Mouse (Mus musculus): ENCODE data around the gene Dolk.

Gene Dolk

DNA sequence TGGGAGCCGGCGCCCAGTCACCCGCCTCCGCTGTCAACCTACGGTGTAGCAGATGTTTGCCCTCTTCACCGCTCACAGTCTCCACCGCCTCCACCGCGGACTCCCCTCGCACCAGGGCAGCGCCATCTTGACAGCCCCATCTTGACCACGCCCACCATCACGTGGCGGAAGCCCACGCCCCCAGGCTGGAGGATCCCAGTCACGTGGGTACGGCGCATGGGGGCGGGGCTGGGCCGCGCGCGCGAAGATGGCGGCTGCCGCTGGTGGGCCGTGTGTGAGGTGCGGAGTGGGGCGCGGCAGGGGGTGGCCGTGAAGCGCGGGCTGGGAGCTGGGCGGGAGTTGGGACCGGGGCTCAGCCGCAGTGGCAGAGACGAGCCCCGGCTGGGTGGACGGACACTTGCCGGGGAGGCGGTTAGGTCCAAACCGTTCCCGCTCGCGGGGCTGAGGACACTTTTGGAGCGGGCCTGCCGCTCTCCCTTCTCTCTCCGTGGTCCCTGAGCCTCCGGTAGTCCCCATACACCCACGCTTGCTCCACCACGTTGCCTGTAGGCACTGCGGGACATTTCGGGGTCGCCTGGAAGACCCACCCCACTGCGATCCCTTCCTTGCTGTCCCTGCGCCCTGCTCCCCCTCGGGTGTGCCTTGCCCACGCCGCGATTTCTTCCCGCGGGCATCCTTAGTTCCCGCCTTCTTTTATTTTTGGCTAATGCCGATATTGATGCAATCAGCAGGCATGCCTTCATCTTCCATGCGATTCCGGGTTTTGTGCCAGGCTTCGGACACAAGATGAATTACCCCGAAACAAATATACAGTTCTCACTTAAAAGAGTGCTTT, at the start of gene Dolk, which contains the start of gene Nup188:
Dolk (minus strand) TSS at position 143 of the 835 bp plus-strand sequence.
Nup188 (plus strand) TSS at position 206 of the 835 bp plus-strand sequence.
- DNase-seq (ENCODE audit: low spot score) = peak; percentile 98

- DNase-seq (ENCODE audit: low spot score) = no peak
Measured at GRCm38 (mm10) chr2:30335324-30335723, 49.2 kb upstream of the Dolk start.

DNA sequence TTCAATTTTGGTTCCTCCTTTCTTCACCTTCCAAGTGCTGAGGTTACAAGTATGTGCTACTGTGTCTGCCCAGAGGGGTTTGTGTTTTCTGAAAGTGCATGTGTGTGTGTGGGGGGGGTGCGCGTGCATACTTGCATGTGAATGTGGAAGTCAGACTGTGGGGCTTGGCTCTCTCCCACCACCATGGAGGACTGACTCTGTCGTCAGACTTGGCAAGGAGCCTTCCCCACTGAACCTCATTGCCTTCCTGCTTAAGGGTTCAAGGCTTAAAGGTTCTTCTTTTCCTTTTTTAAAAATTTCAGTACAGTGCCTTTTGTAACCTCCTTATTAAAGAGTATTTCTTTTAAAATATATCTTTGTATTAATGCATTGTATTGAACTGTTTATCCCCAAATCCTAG, 42.7 kb upstream of the Dolk start:
- DNase-seq (ENCODE audit: low spot score) = no peak

- DNase-seq (ENCODE audit: low spot score) = no peak
Measured at GRCm38 (mm10) chr2:30327276-30327675, 41.1 kb upstream of the Dolk start.

DNA sequence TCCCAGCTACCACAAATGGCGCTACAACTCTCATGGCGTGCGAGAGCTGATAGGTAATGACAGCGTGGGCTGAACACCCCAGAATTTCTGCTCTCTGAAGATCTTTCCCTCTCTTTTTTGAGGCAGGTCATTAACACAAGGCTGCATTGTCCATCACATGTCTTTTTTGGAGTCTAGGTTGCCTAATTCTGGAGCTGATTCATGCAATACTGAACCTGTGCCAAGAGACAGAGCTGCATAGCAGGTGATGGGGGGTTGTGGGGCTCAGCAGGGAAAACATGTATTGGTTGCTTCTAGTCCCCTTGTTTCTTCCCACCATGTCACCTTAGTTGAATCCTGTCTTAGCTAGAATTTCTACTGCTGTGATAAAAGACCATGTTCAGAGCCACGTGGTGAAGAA, 39.2 kb upstream of the Dolk start:
- DNase-seq (ENCODE audit: low spot score) = no peak

- DNase-seq (ENCODE audit: low spot score) = no peak
Measured at GRCm38 (mm10) chr2:30323111-30323510, 37.0 kb upstream of the Dolk start.

GRCm38 (mm10) chr2:30319260-30319659, 33.1 kb upstream of the Dolk start:
- no peak for DNase-seq (ENCODE audit: low spot score)

GRCm38 (mm10) chr2:30316955-30317354, 30.8 kb upstream of the Dolk start:
- DNase-seq (ENCODE audit: low spot score) = no peak

DNA sequence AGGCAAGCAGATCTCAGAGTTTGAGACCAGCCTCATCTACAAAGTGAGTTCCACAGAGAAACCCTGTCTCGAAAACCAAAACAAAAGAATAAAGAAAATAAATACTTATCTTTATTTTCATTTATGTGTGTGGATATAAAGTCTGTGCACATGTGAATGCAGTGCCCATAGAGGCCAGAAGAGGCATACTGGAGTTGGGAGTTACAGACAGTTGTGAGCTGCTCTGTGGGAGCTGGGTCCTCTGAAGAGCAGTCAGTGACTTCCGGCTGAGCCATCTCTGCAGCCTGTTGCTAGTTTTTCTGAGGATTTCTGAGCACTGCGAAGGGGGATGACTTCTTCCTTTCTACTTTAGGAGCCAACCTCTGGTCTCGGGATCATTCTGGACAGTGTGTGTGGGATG, 30.0 kb upstream of the Dolk start:
- DNase-seq (ENCODE audit: low spot score) = no peak

GRCm38 (mm10) chr2:30311481-30311880, 25.3 kb upstream of the Dolk start:
- DNase-seq (ENCODE audit: low spot score) = no peak

GRCm38 (mm10) chr2:30309351-30309750, 23.2 kb upstream of the Dolk start:
- DNase-seq (ENCODE audit: low spot score) = no peak

DNA sequence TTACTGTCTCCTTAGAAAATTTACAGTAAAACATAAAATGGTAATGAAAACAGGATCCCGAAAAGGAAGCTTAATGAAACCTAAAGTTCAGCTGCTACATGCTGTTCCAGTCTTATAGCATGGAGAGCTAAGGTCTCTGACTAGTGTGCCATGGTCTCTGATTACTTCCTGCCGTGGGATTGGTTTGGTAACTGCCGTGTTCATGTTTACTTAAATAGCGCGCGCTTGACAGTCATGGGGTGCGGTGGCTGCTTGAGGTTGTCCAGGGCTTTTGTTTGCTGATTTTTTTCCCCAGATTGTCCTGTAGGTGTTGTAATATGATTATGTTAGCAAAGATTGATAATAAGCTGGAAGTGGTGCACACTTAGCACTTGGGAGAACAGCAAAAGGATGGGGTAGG, 20.0 kb upstream of the Dolk start:
- no peak for DNase-seq (ENCODE audit: low spot score)

GRCm38 (mm10) chr2:30299966-30300365, 13.8 kb upstream of the Dolk start:
- DNase-seq (ENCODE audit: low spot score) = no peak

DNA sequence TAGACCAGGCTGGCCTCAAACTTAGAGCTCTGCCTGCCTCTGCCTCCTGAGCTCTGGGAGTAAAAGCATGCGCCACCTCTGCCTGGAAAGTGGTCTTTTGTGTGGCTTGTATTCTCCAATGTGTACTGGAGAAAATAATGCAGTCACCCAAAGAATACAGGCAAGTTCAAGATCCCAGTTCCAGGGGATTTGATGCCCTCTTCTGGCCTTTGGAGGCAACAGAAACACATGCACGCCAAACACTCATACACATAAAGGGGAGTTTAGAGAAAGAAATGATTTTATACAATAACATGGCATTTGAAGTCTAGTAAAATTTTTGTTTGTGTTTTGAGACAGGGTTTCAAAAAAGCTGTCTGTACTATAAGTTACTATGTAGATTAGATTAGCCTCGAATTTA, 13.4 kb upstream of the Dolk start:
- no peak for DNase-seq (ENCODE audit: low spot score)

- peak; percentile 9 for DNase-seq (ENCODE audit: low spot score)
Measured at GRCm38 (mm10) chr2:30287027-30287373, 866 bp upstream of the Dolk start.

DNA sequence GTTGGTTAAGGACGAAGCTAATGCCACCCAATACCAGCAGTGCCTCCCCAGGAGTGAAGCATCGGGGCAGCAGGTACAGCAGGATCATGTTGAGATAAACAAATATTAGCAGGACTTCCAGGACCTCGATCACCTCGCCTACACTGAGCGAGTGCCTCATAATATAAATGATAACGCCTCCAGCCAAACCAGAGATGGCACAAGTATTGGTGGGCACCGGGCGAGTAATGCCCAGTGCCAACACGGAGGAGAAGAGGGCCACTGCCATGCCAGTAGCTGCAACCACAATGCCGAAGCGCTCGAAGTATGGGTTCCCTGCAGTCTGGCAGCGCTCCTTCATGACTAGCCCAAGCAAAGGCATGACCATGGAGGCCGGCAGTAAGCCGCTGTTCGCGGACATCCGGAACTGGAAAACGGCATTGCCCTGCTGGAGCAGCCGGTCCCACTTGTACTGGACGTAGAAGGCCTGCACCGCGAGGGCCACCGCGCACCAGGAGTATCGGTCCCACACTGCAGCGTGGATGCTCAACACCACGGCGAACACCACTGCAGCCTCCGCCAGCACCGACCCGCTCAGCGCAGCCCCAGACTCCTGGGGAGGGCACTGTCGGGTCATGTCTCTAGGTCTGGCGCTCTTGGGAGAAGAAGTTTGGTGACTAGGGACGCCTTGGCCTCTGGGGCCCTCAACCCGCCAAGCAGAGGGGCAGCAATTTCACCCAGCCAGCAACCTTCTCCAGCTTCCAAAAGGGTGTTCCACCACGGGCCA, 535 bp downstream of the Dolk start:
- DNase-seq (ENCODE audit: low spot score) = no peak

DNA sequence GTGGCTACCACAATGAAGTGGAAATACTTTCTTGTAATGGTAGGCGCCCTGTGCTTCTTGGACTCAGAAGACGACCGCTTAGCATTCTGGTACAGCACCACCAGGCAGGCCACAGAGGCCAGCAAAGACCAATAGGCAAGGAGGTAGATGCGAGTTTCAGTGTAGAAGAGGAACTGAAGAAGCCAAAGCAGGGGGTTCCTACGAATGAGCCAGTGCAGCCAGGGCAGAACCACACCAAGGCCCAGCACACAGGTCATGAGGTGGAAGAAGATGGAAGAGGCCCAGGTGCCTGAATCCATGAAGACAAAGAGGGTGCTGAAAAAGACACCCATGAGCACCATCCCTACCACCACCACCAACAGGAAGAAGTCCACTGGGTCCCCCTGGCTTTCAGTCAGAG, 1.1 kb downstream of the Dolk start:
- no peak for DNase-seq (ENCODE audit: low spot score)

- no peak for DNase-seq (ENCODE audit: low spot score)
Measured at GRCm38 (mm10) chr2:30283193-30283592, 2.9 kb downstream of the Dolk start.

DNA sequence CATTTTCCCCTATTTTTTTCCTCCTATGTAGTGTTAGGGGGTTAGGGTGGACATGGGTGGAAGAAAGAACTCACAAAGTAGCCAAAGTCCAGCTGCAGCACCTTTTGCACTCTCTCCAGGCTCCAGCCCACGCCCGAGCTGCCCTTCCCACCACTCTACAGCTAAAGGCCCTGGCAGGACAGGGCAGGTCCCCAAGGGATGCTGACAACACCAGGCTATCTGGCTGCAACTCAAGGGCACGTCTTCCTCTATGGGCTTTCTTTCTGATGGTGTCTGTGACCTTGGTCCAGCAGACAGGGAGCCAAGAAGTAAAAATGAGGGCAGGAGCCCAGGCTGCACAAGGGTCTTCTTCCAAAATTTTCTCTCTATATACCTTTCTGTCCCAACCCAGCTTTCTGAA, 4.5 kb downstream of the Dolk start:
- no peak for DNase-seq (ENCODE audit: low spot score)

GRCm38 (mm10) chr2:30280743-30281142, 5.4 kb downstream of the Dolk start, which contains the start of gene Gm28038:
TSS of gene Gm28038 (plus strand) at chr2:30281043.
- DNase-seq (ENCODE audit: low spot score) = no peak

- DNase-seq (ENCODE audit: low spot score) = peak; percentile 44
Measured at GRCm38 (mm10) chr2:30270134-30270533, 16.0 kb downstream of the Dolk start.

DNA sequence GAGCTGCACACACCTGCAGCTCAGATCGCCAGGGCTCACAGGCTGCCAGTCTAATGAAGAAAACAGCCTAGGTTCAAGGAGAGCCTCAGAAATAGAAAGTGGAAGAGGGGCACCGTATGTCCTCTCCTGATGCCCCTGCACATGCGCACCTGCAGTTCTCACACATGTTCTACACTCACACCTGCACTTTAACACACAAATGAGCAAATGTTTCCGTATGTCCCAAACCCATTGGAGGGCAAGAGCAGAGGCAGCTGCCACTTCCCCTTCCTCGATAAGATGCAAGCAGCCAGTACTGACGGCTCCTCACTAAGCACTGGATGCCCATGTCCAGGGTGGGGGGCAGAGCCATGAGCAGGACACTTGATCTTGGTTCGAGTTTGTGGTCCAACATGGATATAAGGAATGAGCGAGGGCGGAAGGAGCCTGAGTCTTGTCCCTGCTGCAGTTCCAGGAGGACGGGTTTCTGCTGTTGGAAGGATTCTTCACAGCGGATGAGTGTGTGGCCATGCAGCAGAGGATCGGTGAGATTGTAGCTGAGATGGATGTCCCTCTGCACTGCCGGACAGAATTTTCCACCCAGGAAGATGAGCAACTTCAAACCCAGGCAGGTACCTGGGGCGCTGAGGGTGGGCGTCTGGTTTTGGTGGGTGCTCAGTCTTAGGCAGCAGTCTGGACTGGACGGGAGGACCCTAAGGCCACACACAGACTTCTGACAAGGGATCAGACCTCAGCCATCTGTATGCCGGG, 16.7 kb downstream of the Dolk start:
- DNase-seq (ENCODE audit: low spot score) = no peak

DNA sequence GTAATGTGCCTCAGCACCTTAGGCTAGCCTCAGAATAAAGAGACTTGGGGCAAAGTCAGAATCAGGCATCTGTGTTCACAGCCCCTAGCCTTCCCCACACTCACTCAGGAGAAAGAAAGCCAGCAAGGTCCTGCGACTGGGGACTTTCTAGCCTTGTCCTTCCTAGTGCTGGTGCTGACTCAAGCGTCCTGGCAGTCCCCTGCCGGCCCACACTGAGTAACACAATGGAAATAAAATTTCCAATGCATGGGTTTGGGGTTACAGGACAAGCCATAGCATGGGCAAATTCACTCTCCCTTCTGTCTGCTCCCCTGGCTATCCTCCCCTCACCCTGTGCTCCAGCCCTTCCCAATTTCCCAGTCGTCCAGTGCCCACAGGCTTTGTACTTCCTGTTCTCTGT, 17.8 kb downstream of the Dolk start:
- DNase-seq (ENCODE audit: low spot score) = no peak

Measured in spleen, adult 12 weeks (tissue).